Comparison of ENCODE assay signal across 8 mouse cellular contexts in genomic region chr9:55391909-55392658, GRCm38 (mm10).
DNase-seq lines count a peak whose midpoint lies in the region; ATAC-seq and TF ChIP-seq lines count a peak whose summit lies in the region.

No protein-coding gene starts in this region.

- peak; percentile 74 for ATAC-seq in embryonic facial prominence, embryonic 14.5 days (ENCODE audit: low read depth)
- peak; percentile 44; the same call in 1 of the 2 replicates for ATAC-seq in liver, postnatal 0 days
- peak; percentile 61; the same call in 1 of the 2 replicates for ATAC-seq in neural tube, embryonic 15.5 days (ENCODE audit: low FRiP score)

- H3K4me1 ChIP-seq in embryonic facial prominence, embryonic 14.5 days (ENCODE audit: control insufficient read depth, insufficient read depth, low read length), result no peaks in the 10 kb centered on the region
- H3K4me1 ChIP-seq in liver, postnatal 0 days (ENCODE audit: insufficient read depth), result no peaks in the 10 kb centered on the region
- peaks cover 2% of the 10 kb centered on the region; the same call in 1 of the 2 replicates for H3K4me1 ChIP-seq in neural tube, embryonic 15.5 days

- H3K27me3 ChIP-seq in embryonic facial prominence, embryonic 14.5 days (replicated peaks; ENCODE audit: control insufficient read depth, insufficient read depth, low read length), result no peaks in the 10 kb centered on the region
- no peaks in the 10 kb centered on the region for H3K27me3 ChIP-seq in liver, postnatal 0 days (ENCODE audit: insufficient read depth, low read length)
- 0 out of 2 replicates have a peak, but pooled peaks cover 3% of the 10 kb centered on the region for H3K27me3 ChIP-seq in neural tube, embryonic 15.5 days (replicated peaks)

- TF ChIP-seq CTCF in liver, postnatal 0 days (IDR thresholded peaks at IDR 0.05; ENCODE audit: low read depth), result peak; percentile 89

- 27% methylated on average over 17 of the region's 17 CpGs for WGBS in embryonic facial prominence, embryonic 14.5 days
- WGBS in liver, postnatal 0 days (ENCODE audit: insufficient replicate concordance), result 31% methylated on average over 17 of the region's 17 CpGs
- 27% methylated on average over 17 of the region's 17 CpGs for WGBS in neural tube, embryonic 15.5 days

- no peaks in the 10 kb centered on the region for H3K9me3 ChIP-seq in embryonic facial prominence, embryonic 14.5 days (ENCODE audit: control insufficient read depth, low read length)
- no peaks in the 10 kb centered on the region for H3K9me3 ChIP-seq in liver, postnatal 0 days (ENCODE audit: low read length)
- H3K9me3 ChIP-seq in neural tube, embryonic 15.5 days (replicated peaks), result no peaks in the 10 kb centered on the region

- TF ChIP-seq EP300 in liver, postnatal 0 days (IDR thresholded peaks at IDR 0.05; ENCODE audit: low read depth), result no peak

- H3K27ac ChIP-seq in embryonic facial prominence, embryonic 14.5 days (replicated peaks; ENCODE audit: low read depth, low read length), result no peak overlapping the region
- no peak overlapping the region for H3K27ac ChIP-seq in liver, postnatal 0 days (ENCODE audit: low read depth)
- H3K27ac ChIP-seq in neural tube, embryonic 15.5 days (replicated peaks), result no peak overlapping the region

- no peak overlapping the region for H3K4me3 ChIP-seq in embryonic facial prominence, embryonic 14.5 days (ENCODE audit: low read depth, low read length)
- no peak overlapping the region for H3K4me3 ChIP-seq in liver, postnatal 0 days (ENCODE audit: low read depth, low read length)
- no peak overlapping the region for H3K4me3 ChIP-seq in neural tube, embryonic 15.5 days (replicated peaks)

- DNase-seq in CD8-positive naive resting alpha-beta T cell, adult 2 months (ENCODE audit: low read depth in 2 of 2, low spot score in 2 of 2), result peak; percentile 65 to 67
- DNase-seq in adrenal gland, postnatal 4 days (ENCODE audit: low spot score in 2 of 2), result peak; percentile 62
- DNase-seq in embryonic facial prominence, embryonic 14.5 days (ENCODE audit: low spot score), result peak; percentile 74
- DNase-seq in heart, adult 9 months (ENCODE audit: low spot score in 2 of 2), result peak; percentile 49 to 51
- peak; percentile 64 to 76 for DNase-seq in kidney, postnatal 25 days
- DNase-seq in liver, postnatal 0 days, result peak; percentile 80
- peak; percentile 22 to 26 for DNase-seq in thymus, adult 18-20 months

- no peak overlapping the region for H3K9ac ChIP-seq in embryonic facial prominence, embryonic 14.5 days (ENCODE audit: low read depth, low read length)
- no peak overlapping the region for H3K9ac ChIP-seq in liver, postnatal 0 days (replicated peaks)
- H3K9ac ChIP-seq in neural tube, embryonic 15.5 days (replicated peaks), result no peak overlapping the region

- no peaks in the 10 kb centered on the region for H3K36me3 ChIP-seq in embryonic facial prominence, embryonic 14.5 days (ENCODE audit: control insufficient read depth, insufficient read depth, low read length)
- H3K36me3 ChIP-seq in liver, postnatal 0 days (replicated peaks; ENCODE audit: insufficient read depth, low read length), result no peaks in the 10 kb centered on the region
- H3K36me3 ChIP-seq in neural tube, embryonic 15.5 days, result no peaks in the 10 kb centered on the region

- no peak overlapping the region for H3K4me2 ChIP-seq in embryonic facial prominence, embryonic 14.5 days (ENCODE audit: low read depth, low read length)
- H3K4me2 ChIP-seq in liver, postnatal 0 days (ENCODE audit: low read depth, low read length), result no peak overlapping the region
- H3K4me2 ChIP-seq in neural tube, embryonic 15.5 days, result no peak overlapping the region

Comparison
In these comparisons a context has a peak if more than half of its experiments do, and no peak if none do; other contexts are left out.
1. DNase-seq: peak in every context shown above with its lines; median percentile 80 in liver, postnatal 0 days; 74 in embryonic facial prominence, embryonic 14.5 days; 70 in kidney, postnatal 25 days; 66 in CD8-positive naive resting alpha-beta T cell, adult 2 months; 62 in adrenal gland, postnatal 4 days; 50 in heart, adult 9 months; 24 in thymus, adult 18-20 months.